ENCODE assay signal across 8 mouse cellular contexts in the genomic region with DNA sequence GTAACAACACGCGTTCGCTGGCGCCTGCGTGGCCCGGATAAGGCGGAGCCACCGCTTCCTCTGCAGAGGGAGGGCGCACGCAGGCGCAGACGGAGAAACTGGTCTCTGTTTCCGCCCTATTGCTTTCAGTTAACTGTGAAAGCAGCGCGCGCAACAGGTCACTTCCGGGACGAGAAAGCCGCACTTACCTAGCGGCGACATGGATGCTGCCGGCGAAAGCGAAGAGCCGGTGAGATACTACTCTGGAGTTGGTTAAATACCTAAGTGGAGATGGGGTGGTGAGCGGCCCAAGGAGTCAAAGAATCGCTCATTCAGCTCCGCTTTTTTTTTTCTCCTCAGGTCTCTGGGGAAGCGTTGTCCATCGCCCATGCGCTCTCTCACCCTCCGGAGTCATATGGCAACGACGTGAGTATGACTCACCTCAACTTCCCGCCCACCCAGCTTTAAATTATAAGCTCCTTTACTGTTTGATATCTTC. TPM values are rescaled to one million over a fixed set of nuclear protein-coding genes. Genes with fewer than 3 reads are reported as not detected.
A peak's percentile ranks its signal among the peaks of the same experiment; 100 is the strongest.
DNase-seq lines count a peak whose midpoint lies in the region; ATAC-seq lines count a peak whose summit lies in the region.

A gene (plus strand): TSS at position 142 of the 478 bp plus-strand sequence.

- ATAC-seq in hindbrain, embryonic 16.5 days = peak; percentile 100

- no peaks in the 10 kb centered on the region for H3K9me3 ChIP-seq in hindbrain, embryonic 16.5 days (ENCODE audit: control insufficient read depth, low read length)

- peak within 1 kb of the TSS; percentile 52 for H3K9ac ChIP-seq in hindbrain, embryonic 16.5 days (ENCODE audit: low read depth, low read length)

- peak within 1 kb of the TSS; percentile 74 for H3K4me2 ChIP-seq in hindbrain, embryonic 16.5 days (ENCODE audit: low read length)

- H3K27ac ChIP-seq in hindbrain, embryonic 16.5 days (ENCODE audit: low read depth, low read length) = peak within 1 kb of the TSS; percentile 59; the same call in 1 of the 2 replicates

- H3K4me3 ChIP-seq in hindbrain, embryonic 16.5 days (ENCODE audit: low read length) = peak within 1 kb of the TSS; percentile 59

- 2% methylated on average over 35 of the region's 35 CpGs for WGBS in hindbrain, embryonic 16.5 days

- peak; percentile 94 for DNase-seq in ZHBTc4 (ENCODE audit: low read depth, low spot score)
- DNase-seq in cerebellum, postnatal 4 days (ENCODE audit: low spot score in 2 of 2) = peak; percentile 48 to 92
- peak; percentile 86 for DNase-seq in gastrocnemius, adult 18-20 months (ENCODE audit: low spot score)
- peak; percentile 82 for DNase-seq in left cerebral cortex, adult 11 months (ENCODE audit: low spot score)
- DNase-seq in lung, postnatal 36 days = peak; percentile 96
- DNase-seq in retina, embryonic 14.5 days (ENCODE audit: low spot score) = peak; percentile 91
- DNase-seq in thymus, postnatal 36 days = peak; percentile 83 to 95

- H3K36me3 ChIP-seq in hindbrain, embryonic 16.5 days (ENCODE audit: control insufficient read depth, insufficient read depth, low read length) = no peaks in the 10 kb centered on the region

- peaks cover 5% of the 10 kb centered on the region for H3K4me1 ChIP-seq in hindbrain, embryonic 16.5 days (ENCODE audit: control insufficient read depth, insufficient read depth, low read depth, low read length)

- no peaks in the 10 kb centered on the region for H3K27me3 ChIP-seq in hindbrain, embryonic 16.5 days (replicated peaks; ENCODE audit: control insufficient read depth, insufficient read depth, low read length)

RNA-seq across cellular contexts. Expression of the gene that starts here (rescaled TPM):
- 1 to 10 TPM; 7.3 to 9.0 TPM for total RNA-seq in gastrocnemius, adult 18-20 months (2021)
- 30.0 and 30.4 TPM in 2 replicates for polyA plus RNA-seq in hindbrain, embryonic 16.5 days (2015; fragmentation: Nextera tagmentation; extraction: Ambion mirVana)

Comparison
In these comparisons a context has a peak if more than half of its experiments do, and no peak if none do; other contexts are left out.
1. Peak in every context shown above with its lines: DNase-seq, ATAC-seq, H3K4me3 ChIP-seq and H3K27ac ChIP-seq.